Mouse (Mus musculus) granulocyte monocyte progenitor cell, adult 5-6 weeks (primary cell): Measurements from ENCODE around the gene Slc25a19. TPM values are rescaled to one million over a fixed set of nuclear protein-coding genes. Genes with fewer than 3 reads are reported as not detected.
A peak's percentile ranks its signal among the peaks of the same experiment; 100 is the strongest.

ENCODE experiments used
- ATAC-seq: replicated peaks from 2 replicates; pipeline ENCODE4 v1.8.0; 2016; ENCODE audit warnings: mild to moderate bottlenecking, moderate TSS enrichment, inconsistent platforms; ENCODE audit not compliant: poor library complexity, severe bottlenecking
- total RNA-seq, 2 experiments: library from RNA; stranded (forward) in 1 of 2; stranded (reverse) in 1 of 2; fragments of 200-712, 200-1000 nt in 1 of 2; fragments of >200 nt in 1 of 2; fragmentation: Nextera tagmentation in 1 of 2; gene quantifications; 2 replicates each; pipeline ENCODE4 v1.2.3; 2014 to 2017

Gene Slc25a19
- total RNA-seq, 2 experiments from 2014 or later, result 21.6 to 21.9 TPM

- ATAC-seq, result no peak
These were observed 4.5 kb downstream of the Slc25a19 start for GRCm38 (mm10) chr11:115623487-115624070.

GRCm38 (mm10) chr11:115619949-115620348, 8.1 kb downstream of the Slc25a19 start:
- ATAC-seq, result no peak

- no peak for ATAC-seq
These were observed 9.2 kb downstream of the Slc25a19 start for GRCm38 (mm10) chr11:115618732-115619516.

- no peak for ATAC-seq
These were observed 10.1 kb downstream of the Slc25a19 start for GRCm38 (mm10) chr11:115618001-115618400.

GRCm38 (mm10) chr11:115616893-115617292, 11.2 kb downstream of the Slc25a19 start:
- no peak for ATAC-seq

- ATAC-seq, result no peak
These were observed 11.7 kb downstream of the Slc25a19 start for GRCm38 (mm10) chr11:115616371-115616770.

- ATAC-seq, result no peak
These were observed 12.2 kb downstream of the Slc25a19 start for GRCm38 (mm10) chr11:115615875-115616274.

GRCm38 (mm10) chr11:115615108-115615825, 12.8 kb downstream of the Slc25a19 start:
- ATAC-seq, result no peak

GRCm38 (mm10) chr11:115614346-115615107, 13.6 kb downstream of the Slc25a19 start:
- ATAC-seq, result no peak

GRCm38 (mm10) chr11:115613138-115613945, 14.8 kb downstream of the Slc25a19 start:
- ATAC-seq, result peak; percentile 60

- ATAC-seq, result peak; percentile 85
These were observed 15.5 kb downstream of the Slc25a19 start, which contains the start of gene Mif4gd for GRCm38 (mm10) chr11:115612410-115613137. Mif4gd (minus strand) TSS chr11:115612969.

- no peak for ATAC-seq
These were observed 16.1 kb downstream of the Slc25a19 start for GRCm38 (mm10) chr11:115612059-115612409.

GRCm38 (mm10) chr11:115611173-115611572, 16.9 kb downstream of the Slc25a19 start:
- no peak for ATAC-seq

- ATAC-seq, result no peak
These were observed 18.5 kb downstream of the Slc25a19 start for GRCm38 (mm10) chr11:115609576-115609975.

GRCm38 (mm10) chr11:115608421-115609399, 19.4 kb downstream of the Slc25a19 start:
- no peak for ATAC-seq

- ATAC-seq, result no peak
These were observed 21.4 kb downstream of the Slc25a19 start for GRCm38 (mm10) chr11:115606733-115607132.

GRCm38 (mm10) chr11:115604304-115604696, 23.8 kb downstream of the Slc25a19 start:
- ATAC-seq, result 0 out of 2 replicates have a peak, but pooled peaks have one; percentile 7
